Mouse (Mus musculus) NIH3T3 (cell line): ENCODE measurements around the gene 1700013G24Rik.

Source experiments
- DNase-seq: peaks from one replicate; pipeline ENCODE4 v3.0.0-alpha.2; 2012; ENCODE audit warnings: low read depth

Gene 1700013G24Rik

GRCm38 (mm10) chr4:137495501-137496100, 42.5 kb downstream of the 1700013G24Rik start:
- no peak for DNase-seq

DNA sequence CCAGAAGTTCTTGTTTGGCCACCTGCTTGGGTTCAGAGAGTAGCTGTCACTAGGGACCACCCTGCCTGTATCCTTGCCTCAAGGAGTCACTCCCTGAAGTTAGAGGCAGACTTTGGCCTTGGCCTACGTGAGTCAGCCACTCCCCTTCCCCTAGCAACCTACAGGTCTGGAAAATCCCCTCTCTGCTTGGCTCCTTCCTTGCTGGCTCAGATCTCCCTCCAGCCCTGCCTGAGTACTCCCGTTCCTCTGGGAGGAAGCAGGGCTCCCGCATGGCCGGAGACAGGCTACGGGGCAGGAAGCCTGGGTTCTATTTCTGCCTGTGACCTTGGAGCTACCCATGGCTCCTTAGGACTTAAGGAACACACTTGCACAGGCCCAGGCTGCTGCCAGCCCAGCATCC, 44.3 kb downstream of the 1700013G24Rik start:
- no peak for DNase-seq

DNA sequence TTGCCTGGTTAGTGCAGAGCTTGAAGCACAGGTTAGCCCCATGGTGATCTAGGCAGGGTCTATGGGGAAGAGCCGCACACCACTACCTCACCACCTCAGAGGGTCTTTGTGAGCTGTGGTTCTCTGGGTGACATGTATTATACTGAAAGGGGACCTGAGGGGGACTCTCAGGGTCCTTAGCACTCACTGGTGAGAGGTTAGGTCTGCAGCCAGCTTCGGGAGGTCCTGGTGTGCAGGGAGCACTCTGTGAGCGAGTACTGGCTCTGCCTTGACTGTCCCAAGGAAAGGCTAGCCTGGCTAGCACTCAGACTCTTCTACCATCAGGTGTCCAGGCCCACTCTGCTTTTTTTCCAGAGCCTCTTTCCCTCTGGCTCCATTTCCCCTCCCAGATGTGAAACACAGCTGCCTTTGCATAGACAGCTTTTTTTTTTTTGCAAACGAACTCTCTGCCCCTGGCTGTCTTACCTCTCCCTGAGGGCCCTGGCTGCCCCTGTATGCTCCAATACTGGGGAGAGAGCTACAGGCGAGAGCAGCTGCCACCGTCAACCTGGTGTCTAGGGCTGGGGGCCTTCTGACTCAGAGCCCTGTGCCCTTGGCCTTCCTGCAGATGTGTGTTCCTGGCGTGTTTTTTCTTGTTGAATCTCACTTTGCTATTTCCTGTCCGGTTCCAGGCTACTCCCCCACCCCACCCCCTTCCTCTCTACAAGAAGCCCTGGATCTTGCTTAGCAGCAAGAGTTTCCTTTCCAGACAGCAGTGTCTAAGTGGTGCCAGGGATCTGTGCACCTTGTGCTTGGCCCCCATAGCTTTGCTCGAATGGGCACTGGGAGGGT, 45.0 kb downstream of the 1700013G24Rik start:
- DNase-seq, result peak; percentile 71

GRCm38 (mm10) chr4:137498882-137499583, 45.9 kb downstream of the 1700013G24Rik start:
- DNase-seq, result no peak

GRCm38 (mm10) chr4:137500149-137500548, 47.1 kb downstream of the 1700013G24Rik start:
- DNase-seq, result no peak

DNA sequence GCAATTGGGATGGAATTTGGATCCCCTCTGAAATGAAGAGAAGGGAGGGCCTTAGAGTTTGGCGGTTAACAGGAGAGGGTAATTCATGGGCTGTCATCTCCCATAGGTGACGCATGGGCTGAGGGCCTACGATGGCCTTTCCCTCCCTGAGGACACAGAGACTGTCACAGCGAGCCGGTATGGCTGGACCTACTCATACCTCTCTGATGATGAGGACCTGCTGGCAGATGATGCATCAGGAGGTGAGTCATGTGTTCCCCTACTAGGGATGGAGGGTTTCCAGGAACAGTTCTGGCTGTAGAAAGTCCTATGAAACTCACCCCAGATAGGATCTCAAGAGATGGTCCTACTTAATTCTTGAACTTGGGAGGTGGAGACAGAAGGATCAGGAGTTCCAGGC, 47.9 kb downstream of the 1700013G24Rik start:
- peak; percentile 87 for DNase-seq

GRCm38 (mm10) chr4:137502183-137502582, 49.1 kb downstream of the 1700013G24Rik start:
- no peak for DNase-seq

- DNase-seq, result no peak
Observed at GRCm38 (mm10) chr4:137502801-137503200, 49.7 kb downstream of the 1700013G24Rik start.

DNA sequence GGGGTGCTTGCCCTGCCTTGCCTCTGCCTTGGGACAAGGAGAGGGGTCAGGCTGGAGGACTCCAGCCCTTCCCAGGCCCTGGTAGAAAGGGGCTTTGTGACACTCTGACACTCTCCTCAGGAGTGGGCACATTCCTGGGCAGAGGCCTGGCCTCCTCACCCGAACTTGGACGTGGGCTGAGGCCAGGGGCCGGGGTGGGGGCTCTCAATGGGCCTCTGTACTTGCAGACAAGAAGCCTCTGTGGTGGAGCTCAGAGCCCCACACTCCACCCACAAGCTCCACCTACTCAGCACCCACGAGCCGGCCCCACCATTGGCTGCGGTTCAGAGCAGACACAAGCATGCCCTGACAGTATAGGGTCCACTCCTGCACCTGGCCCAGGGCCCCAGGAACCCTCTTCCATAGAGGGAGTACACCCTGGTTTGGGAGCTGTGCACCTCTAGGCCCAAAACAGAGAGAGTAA, 50.5 kb downstream of the 1700013G24Rik start:
- no peak for DNase-seq
